Mouse (Mus musculus) C2C12 (cell line): ENCODE data around the gene Ogdhl.

ENCODE experiments used
- CEBPB ChIP-seq: IDR thresholded peaks from one replicate; pipeline ENCODE4 v1.6.1; 2011; ENCODE audit warnings: low read depth, mild to moderate bottlenecking, control low read depth, moderate library complexity
- CTCF ChIP-seq: IDR thresholded peaks from one replicate; pipeline ENCODE4 v1.5.1; 2011; ENCODE audit not compliant: control insufficient read depth, insufficient read depth, insufficient read length

- no peak for TF ChIP-seq CTCF
- no peak for TF ChIP-seq CEBPB
Measured at GRCm38 (mm10) chr14:32336547-32336946, 14.7 kb downstream of the Ogdhl start.
